Mouse (Mus musculus): ENCODE measurements around the gene E130114P18Rik.

GRCm38 (mm10) chr4:97746106-97746900 is 31.6 kb downstream of the E130114P18Rik start:
- TF ChIP-seq GATA1 (IDR thresholded peaks at IDR 0.05; ENCODE audit: low read length) (no peak), TAL1 (IDR thresholded peaks at IDR 0.05; ENCODE audit: low read length) (no peak)

All from erythroblast, embryonic 14.5 days (primary cell).